Mouse (Mus musculus): ENCODE data around the gene Rhot1. TPM values are rescaled to one million over a fixed set of nuclear protein-coding genes. Genes with fewer than 3 reads are reported as not detected.

Rhot1 gene
- polyA plus RNA-seq, 1 experiment from 2014 or later: 53.1 TPM

GRCm38 (mm10) chr11:80300551-80301315, 91.9 kb downstream of the Rhot1 start, which contains the start of gene Rhbdl3:
TSS of gene Rhbdl3 (plus strand) at chr11:80300912.
- peaks cover 82% of the 10 kb centered on the region for H3K27me3 ChIP-seq (replicated peaks; ENCODE audit: low read depth, poor library complexity, severe bottlenecking)

GRCm38 (mm10) chr11:80301316-80302045, 92.7 kb downstream of the Rhot1 start:
- H3K36me3 ChIP-seq (replicated peaks): no peaks in the 10 kb centered on the region
- H3K27me3 ChIP-seq (replicated peaks; ENCODE audit: low read depth, poor library complexity, severe bottlenecking): peaks cover 74% of the 10 kb centered on the region
- DNase-seq (ENCODE audit: low spot score): peak; percentile 78
- H3K9me3 ChIP-seq: peaks cover 3% of the 10 kb centered on the region; the same call in 1 of the 2 replicates
- WGBS: under 1% methylated on average over 53 of the region's 53 CpGs
- peak overlapping the region; percentile 83 for H3K4me3 ChIP-seq
- peaks cover 40% of the 10 kb centered on the region for H3K4me1 ChIP-seq
- peak overlapping the region; percentile 75 for H3K27ac ChIP-seq (replicated peaks)

More at GRCm38 (mm10) chr11:80300551-80301315, 91.9 kb downstream of the Rhot1 start, which contains the start of gene Rhbdl3:
- peak; percentile 69 for DNase-seq (ENCODE audit: low spot score)
- H3K27ac ChIP-seq (replicated peaks): peak within 1 kb of the TSS; percentile 75
- peak within 1 kb of the TSS; percentile 83 for H3K4me3 ChIP-seq
- peaks cover 40% of the 10 kb centered on the region for H3K4me1 ChIP-seq
- WGBS: under 1% methylated on average over 79 of the region's 81 CpGs
- H3K9me3 ChIP-seq: peaks cover 3% of the 10 kb centered on the region; the same call in 1 of the 2 replicates
- no peaks in the 10 kb centered on the region for H3K36me3 ChIP-seq (replicated peaks)

- no peak overlapping the region for H3K27ac ChIP-seq (replicated peaks)
- peak overlapping the region; percentile 83 for H3K4me3 ChIP-seq
- 1% methylated on average over 9 of the region's 9 CpGs for WGBS
- no peaks in the 10 kb centered on the region for H3K36me3 ChIP-seq (replicated peaks)
- peaks cover 69% of the 10 kb centered on the region for H3K27me3 ChIP-seq (replicated peaks; ENCODE audit: low read depth, poor library complexity, severe bottlenecking)
- peaks cover 3% of the 10 kb centered on the region; the same call in 1 of the 2 replicates for H3K9me3 ChIP-seq
- no peak for DNase-seq (ENCODE audit: low spot score)
- peaks cover 40% of the 10 kb centered on the region for H3K4me1 ChIP-seq
Observed at GRCm38 (mm10) chr11:80302046-80302390, 93.2 kb downstream of the Rhot1 start.

DNA sequence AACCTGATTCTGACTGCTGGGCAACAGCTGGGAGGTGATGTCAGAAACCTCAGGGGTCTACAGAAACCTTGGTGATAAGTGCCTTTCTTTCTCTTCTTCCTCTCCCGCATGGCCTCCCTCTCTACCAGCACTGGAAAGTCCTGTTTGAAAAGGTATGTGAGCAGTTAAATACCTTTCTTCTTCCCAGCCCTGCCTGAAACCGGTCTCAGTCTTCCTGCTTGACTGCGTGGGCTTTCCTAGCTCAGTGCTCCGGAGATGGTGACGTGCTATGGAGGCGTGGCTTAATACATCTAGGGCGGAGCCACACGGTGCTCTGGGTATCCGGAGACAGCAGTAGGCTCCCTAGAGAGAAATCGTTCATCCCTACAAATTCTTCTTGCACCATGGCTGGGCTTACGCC, 93.7 kb downstream of the Rhot1 start:
- H3K4me3 ChIP-seq: peak overlapping the region; percentile 83
- peaks cover 64% of the 10 kb centered on the region for H3K27me3 ChIP-seq (replicated peaks; ENCODE audit: low read depth, poor library complexity, severe bottlenecking)
- 3% methylated on average over 11 of the region's 11 CpGs for WGBS
- DNase-seq (ENCODE audit: low spot score): peak; percentile 68
- H3K4me1 ChIP-seq: peaks cover 40% of the 10 kb centered on the region
- no peak overlapping the region for H3K27ac ChIP-seq (replicated peaks)
- H3K9me3 ChIP-seq: peaks cover 3% of the 10 kb centered on the region; the same call in 1 of the 2 replicates
- no peaks in the 10 kb centered on the region for H3K36me3 ChIP-seq (replicated peaks)

DNA sequence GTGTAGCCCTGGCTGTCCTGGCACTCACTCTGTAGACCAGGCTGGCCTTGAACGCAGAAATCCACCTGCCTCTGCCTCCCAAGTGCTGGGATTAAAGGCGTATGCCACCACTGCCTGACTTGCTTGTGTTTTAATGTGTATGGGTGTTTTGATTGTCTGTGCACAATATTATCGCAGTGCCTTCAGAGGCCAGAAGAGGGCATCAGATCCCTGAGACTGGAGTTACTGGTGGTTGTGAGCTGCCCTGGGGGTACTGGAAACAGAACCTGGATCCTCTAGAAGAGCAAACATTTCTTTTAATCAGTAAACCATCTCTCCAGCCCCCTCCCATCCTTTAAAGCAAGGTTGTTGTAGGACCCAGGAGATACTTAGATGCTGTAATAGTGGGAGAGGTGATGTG, 94.9 kb downstream of the Rhot1 start:
- H3K27ac ChIP-seq (replicated peaks): no peak overlapping the region
- DNase-seq (ENCODE audit: low spot score): no peak
- H3K4me1 ChIP-seq: peaks cover 43% of the 10 kb centered on the region
- no peaks in the 10 kb centered on the region for H3K36me3 ChIP-seq (replicated peaks)
- H3K27me3 ChIP-seq (replicated peaks; ENCODE audit: low read depth, poor library complexity, severe bottlenecking): peaks cover 53% of the 10 kb centered on the region
- WGBS: 84% methylated on average over 3 of the region's 3 CpGs
- H3K4me3 ChIP-seq: no peak overlapping the region
- H3K9me3 ChIP-seq: peaks cover 3% of the 10 kb centered on the region; the same call in 1 of the 2 replicates

DNA sequence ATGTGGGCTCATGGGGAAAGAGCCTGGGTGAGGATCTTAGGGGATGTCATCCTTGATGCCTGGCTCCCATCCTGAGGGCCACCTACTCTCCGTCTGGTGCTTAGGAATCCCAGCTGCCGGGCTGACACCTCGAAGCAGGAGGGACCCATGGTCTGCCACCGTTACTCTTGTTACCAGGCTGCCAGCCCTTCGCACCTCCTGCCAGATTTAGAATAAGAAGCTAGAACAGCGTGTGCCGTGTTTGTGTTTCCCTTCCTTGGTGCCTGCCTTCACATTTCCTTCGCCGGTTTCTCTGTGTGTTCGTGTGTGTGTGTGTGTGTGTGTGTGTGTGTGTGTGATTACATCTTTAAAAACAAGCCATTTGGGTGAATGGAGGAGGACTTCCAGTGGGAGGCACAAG, 96.0 kb downstream of the Rhot1 start:
- 91% methylated on average over 10 of the region's 10 CpGs for WGBS
- Histone ChIP-seq H3K27me3 (replicated peaks; ENCODE audit: low read depth, poor library complexity, severe bottlenecking) (peaks cover 42% of the 10 kb centered on the region), H3K4me3 (no peak overlapping the region), H3K27ac (replicated peaks) (no peak overlapping the region), H3K36me3 (replicated peaks) (no peaks in the 10 kb centered on the region), H3K9me3 (peaks cover 3% of the 10 kb centered on the region; the same call in 1 of the 2 replicates), H3K4me1 (peaks cover 35% of the 10 kb centered on the region)
- DNase-seq (ENCODE audit: low spot score): no peak

- Histone ChIP-seq H3K9me3 (peaks cover 3% of the 10 kb centered on the region; the same call in 1 of the 2 replicates), H3K36me3 (replicated peaks) (no peaks in the 10 kb centered on the region), H3K4me3 (no peak overlapping the region), H3K27me3 (replicated peaks; ENCODE audit: low read depth, poor library complexity, severe bottlenecking) (peaks cover 21% of the 10 kb centered on the region), H3K4me1 (peaks cover 25% of the 10 kb centered on the region), H3K27ac (replicated peaks) (no peak overlapping the region)
- DNase-seq (ENCODE audit: low spot score): no peak
- 65% methylated on average over 6 of the region's 6 CpGs for WGBS
Observed at GRCm38 (mm10) chr11:80308537-80308936, 99.7 kb downstream of the Rhot1 start.

GRCm38 (mm10) chr11:80311271-80311670, 102.5 kb downstream of the Rhot1 start:
- no peak overlapping the region for H3K4me3 ChIP-seq
- peaks cover 15% of the 10 kb centered on the region; the same call in 1 of the 2 replicates for H3K27me3 ChIP-seq (replicated peaks; ENCODE audit: low read depth, poor library complexity, severe bottlenecking)
- H3K36me3 ChIP-seq (replicated peaks): no peaks in the 10 kb centered on the region
- no peak overlapping the region for H3K27ac ChIP-seq (replicated peaks)
- no peaks in the 10 kb centered on the region for H3K9me3 ChIP-seq
- H3K4me1 ChIP-seq: peaks cover 44% of the 10 kb centered on the region
- 73% methylated on average over 4 of the region's 4 CpGs for WGBS
- no peak for DNase-seq (ENCODE audit: low spot score)

GRCm38 (mm10) chr11:80312049-80312448, 103.2 kb downstream of the Rhot1 start:
- Histone ChIP-seq H3K4me3 (no peak overlapping the region), H3K27me3 (replicated peaks; ENCODE audit: low read depth, poor library complexity, severe bottlenecking) (peaks cover 15% of the 10 kb centered on the region; the same call in 1 of the 2 replicates), H3K9me3 (no peaks in the 10 kb centered on the region), H3K27ac (replicated peaks) (no peak overlapping the region), H3K36me3 (replicated peaks) (no peaks in the 10 kb centered on the region), H3K4me1 (peaks cover 48% of the 10 kb centered on the region)
- no peak for DNase-seq (ENCODE audit: low spot score)
- 51% methylated on average over 2 of the region's 2 CpGs for WGBS

DNA sequence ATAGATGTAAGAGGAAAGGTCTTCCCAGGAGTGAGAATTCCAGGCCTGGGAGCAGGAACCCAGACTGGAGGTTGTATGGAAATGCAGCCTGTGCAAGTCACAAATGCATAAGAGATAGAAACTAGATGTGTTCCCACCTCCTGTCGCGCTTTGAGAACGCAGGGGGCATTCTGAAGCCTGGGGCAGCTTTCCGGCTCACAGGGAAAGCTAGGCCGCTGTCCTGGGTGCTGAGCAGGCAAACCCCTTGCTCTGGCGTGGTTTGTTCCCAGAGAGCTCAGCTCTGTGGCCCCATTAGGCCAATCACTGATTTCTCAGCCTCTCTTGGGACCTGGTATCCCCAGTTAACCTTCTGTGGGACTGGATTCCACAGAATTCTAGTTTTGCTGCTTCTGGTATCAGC, 103.7 kb downstream of the Rhot1 start:
- WGBS: 3% methylated on average over 6 of the region's 6 CpGs
- peak; percentile 58 for DNase-seq (ENCODE audit: low spot score)
- Histone ChIP-seq H3K9me3 (no peaks in the 10 kb centered on the region), H3K27me3 (replicated peaks; ENCODE audit: low read depth, poor library complexity, severe bottlenecking) (peaks cover 15% of the 10 kb centered on the region; the same call in 1 of the 2 replicates), H3K27ac (replicated peaks) (peak overlapping the region; percentile 19; the same call in 1 of the 2 replicates), H3K4me1 (peaks cover 48% of the 10 kb centered on the region), H3K36me3 (replicated peaks) (no peaks in the 10 kb centered on the region), H3K4me3 (no peak overlapping the region)

GRCm38 (mm10) chr11:80313462-80313861, 104.6 kb downstream of the Rhot1 start:
- Histone ChIP-seq H3K4me3 (no peak overlapping the region), H3K9me3 (no peaks in the 10 kb centered on the region), H3K27ac (replicated peaks) (no peak overlapping the region), H3K36me3 (replicated peaks) (no peaks in the 10 kb centered on the region), H3K27me3 (replicated peaks; ENCODE audit: low read depth, poor library complexity, severe bottlenecking) (peaks cover 15% of the 10 kb centered on the region; the same call in 1 of the 2 replicates), H3K4me1 (peaks cover 47% of the 10 kb centered on the region)
- no peak for DNase-seq (ENCODE audit: low spot score)
- WGBS: 82% methylated on average over 1 of the region's 1 CpGs

GRCm38 (mm10) chr11:80313944-80314343, 105.1 kb downstream of the Rhot1 start:
- H3K9me3 ChIP-seq: no peaks in the 10 kb centered on the region
- 83% methylated on average over 4 of the region's 4 CpGs for WGBS
- no peak for DNase-seq (ENCODE audit: low spot score)
- no peak overlapping the region for H3K4me3 ChIP-seq
- peaks cover 15% of the 10 kb centered on the region; the same call in 1 of the 2 replicates for H3K27me3 ChIP-seq (replicated peaks; ENCODE audit: low read depth, poor library complexity, severe bottlenecking)
- H3K36me3 ChIP-seq (replicated peaks): no peaks in the 10 kb centered on the region
- H3K4me1 ChIP-seq: peaks cover 48% of the 10 kb centered on the region
- no peak overlapping the region for H3K27ac ChIP-seq (replicated peaks)

All from embryonic facial prominence, embryonic 10.5 days (tissue).